Mouse (Mus musculus) heart, embryonic 11.5 days (tissue): Measurements from ENCODE around the gene Yipf1. TPM values are rescaled to one million over a fixed set of nuclear protein-coding genes. Genes with fewer than 3 reads are reported as not detected.

ENCODE experiments used
- ATAC-seq: fragments of 200-750 bp; cut with Nextera tagmentation; replicated peaks from 2 replicates; pipeline ENCODE4 v1.8.0; 2017; ENCODE audit warnings: moderate library complexity; ENCODE audit not compliant: insufficient number of reproducible peaks, low FRiP score, low TSS enrichment
- H3K27ac ChIP-seq: fragments of 300-500 bp; sonication (generic); 2 replicates; pipeline ENCODE4 v1.5.1; 2014; ENCODE audit warnings: mild to moderate bottlenecking, low read depth, low read length
- H3K27me3 ChIP-seq: fragments of 300-500 bp; sonication (generic); 2 replicates; pipeline ENCODE4 v1.6.1; 2014; ENCODE audit warnings: mild to moderate bottlenecking, low read length, mixed read lengths; ENCODE audit not compliant: control insufficient read depth, insufficient read depth
- H3K36me3 ChIP-seq: fragments of 300-500 bp; sonication (generic); 2 replicates; pipeline ENCODE4 v1.6.1; 2014; ENCODE audit warnings: mild to moderate bottlenecking, low read length, moderate library complexity, mixed read lengths; ENCODE audit not compliant: control insufficient read depth, insufficient read depth
- H3K4me1 ChIP-seq: fragments of 300-500 bp; sonication (generic); 2 replicates; pipeline ENCODE4 v1.6.1; 2014; ENCODE audit warnings: low read length; ENCODE audit not compliant: control insufficient read depth, insufficient read depth
- H3K4me2 ChIP-seq: fragments of 300-500 bp; sonication (generic); 2 replicates; pipeline ENCODE4 v1.6.1; 2014; ENCODE audit warnings: mild to moderate bottlenecking, moderate library complexity
- H3K4me3 ChIP-seq: fragments of 300-500 bp; sonication (generic); 2 replicates; pipeline ENCODE4 v1.5.1; 2014; ENCODE audit warnings: low read depth, low read length
- H3K9ac ChIP-seq: fragments of 300-500 bp; sonication (generic); 2 replicates; pipeline ENCODE4 v1.6.1; 2014; ENCODE audit warnings: mild to moderate bottlenecking, low read depth, low read length, moderate library complexity
- H3K9me3 ChIP-seq: fragments of 300-500 bp; sonication (generic); replicated peaks from 2 replicates; pipeline ENCODE4 v1.6.1; 2016; ENCODE audit warnings: low read length; ENCODE audit not compliant: control insufficient read depth
- WGBS: fragments of 180-500 bp; shearing (Covaris S2); extraction: QIAGEN DNeasy Blood & Tissue Kit; methylation state at CpG from one replicate; pipeline ENCODE4 v1.1.7; 2014; ENCODE audit not compliant: insufficient replicate concordance; 5-methylcytosine and 5-hydroxymethylcytosine counted together
- polyA plus RNA-seq: library from polyadenylated mRNA; unstranded; fragments of >200 nt; fragmentation: Nextera tagmentation; extraction: Ambion mirVana; gene quantifications from 2 replicates; pipeline ENCODE4 v1.2.1, GENCODE M21; 2014

Yipf1 gene
- polyA plus RNA-seq, 1 experiment from 2014 or later, result 41.6 TPM

DNA sequence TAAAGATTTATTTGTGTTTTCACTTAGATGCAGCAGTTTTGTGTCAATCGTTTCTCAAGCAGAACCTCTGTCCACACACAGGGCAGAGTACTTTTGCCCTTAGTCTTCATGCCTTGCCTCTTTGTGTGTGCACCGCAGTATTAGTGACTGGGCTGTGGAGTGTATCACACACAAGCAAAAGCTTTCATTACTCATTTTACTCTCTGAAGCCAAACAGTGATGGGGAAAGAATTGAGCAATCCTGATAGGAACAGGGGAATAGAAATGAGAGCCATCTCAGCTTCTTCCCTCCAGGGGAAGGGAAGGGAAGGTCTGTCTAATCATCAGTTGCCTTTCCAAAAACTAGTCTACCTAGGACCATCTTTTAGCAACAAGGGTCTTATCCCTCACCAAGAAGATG, 79.6 kb downstream of the Yipf1 start:
- Histone ChIP-seq H3K27me3 (no peaks in the 10 kb centered on the region), H3K36me3 (peaks cover 33% of the 10 kb centered on the region), H3K27ac (no peak overlapping the region), H3K4me2 (no peak overlapping the region), H3K4me3 (no peak overlapping the region), H3K9me3 (no peaks in the 10 kb centered on the region), H3K4me1 (no peaks in the 10 kb centered on the region), H3K9ac (no peak overlapping the region)
- WGBS, result 99% methylated on average over 2 of the region's 2 CpGs
- ATAC-seq, result no peak

Other genes starting within 250 kb of the Yipf1 start
- gene Mrpl37, start 247.5 kb upstream of the Yipf1 start, polyA plus RNA-seq, result 108 and 113 TPM in 2 replicates
- 3.2 and 3.7 TPM in 2 replicates for gene Cyb5rl, start 247.4 kb upstream of the Yipf1 start, polyA plus RNA-seq
- gene Cdcp2, start 217.5 kb upstream of the Yipf1 start, polyA plus RNA-seq, result not detected in 2 replicates
- 302 and 326 TPM in 2 replicates for gene Tmem59, start 136.0 kb upstream of the Yipf1 start, polyA plus RNA-seq
- gene Tceanc2, start 135.2 kb upstream of the Yipf1 start, polyA plus RNA-seq, result 19.0 and 19.6 TPM in 2 replicates
- not detected in 2 replicates for gene Ldlrad1, start 105.2 kb upstream of the Yipf1 start, polyA plus RNA-seq
- 70.4 and 79.3 TPM in 2 replicates for gene Lrrc42, start 60.8 kb upstream of the Yipf1 start, polyA plus RNA-seq
- gene Hspb11, start 60.8 kb upstream of the Yipf1 start, polyA plus RNA-seq, result 35.1 and 38.7 TPM in 2 replicates
- not detected in 2 replicates for gene Dio1, start 7.2 kb upstream of the Yipf1 start, polyA plus RNA-seq
- 32.6 and 38.4 TPM in 2 replicates for gene Ndc1, start 53.4 kb downstream of the Yipf1 start, polyA plus RNA-seq
- gene Glis1, start 120.2 kb downstream of the Yipf1 start, polyA plus RNA-seq, result 0.80 and 0.94 TPM in 2 replicates